Mouse (Mus musculus): ENCODE results near the gene Hils1.

GRCm38 (mm10) chr11:94955103-94955502, 12.3 kb upstream of the Hils1 start:
- no peak for TF ChIP-seq POLR2A (IDR thresholded peaks at IDR 0.05; ENCODE audit: insufficient read depth, low read depth, low read length)
- no peak for TF ChIP-seq CTCF (IDR thresholded peaks at IDR 0.05)
- TF ChIP-seq EP300 (IDR thresholded peaks at IDR 0.05; ENCODE audit: insufficient read depth, low read depth, low read length) = no peak

All from heart, adult 2 months (tissue).